30 mouse cellular contexts compared by ENCODE assay signal in the genomic region with DNA sequence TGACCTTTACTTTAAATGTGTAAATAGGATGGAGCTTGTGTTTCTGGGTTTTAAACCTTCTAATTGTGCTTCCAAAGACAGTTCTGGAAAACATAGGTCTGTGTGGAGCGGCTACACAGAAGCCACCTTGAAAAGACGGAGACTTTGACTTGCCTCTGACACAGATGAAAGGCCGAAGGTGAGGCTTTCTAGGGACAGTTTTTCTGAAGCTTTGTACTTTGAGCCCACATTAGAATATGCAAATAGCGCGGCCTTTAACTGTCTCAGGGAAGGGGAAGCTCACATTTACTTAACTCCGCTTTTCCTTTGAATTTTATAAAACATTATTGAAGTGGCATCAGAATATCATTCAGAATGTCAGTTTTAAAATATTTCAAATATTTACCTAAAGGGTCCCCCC.
DNase-seq lines count a peak whose midpoint lies in the region; ATAC-seq and TF ChIP-seq lines count a peak whose summit lies in the region.
"Had no signal": no experiment of that assay in that cellular context is flagged by ENCODE, and none has a peak within 500 bp of the region (broad histone marks: within the 10 kb centered on the region; RNA-seq: fewer than 3 reads in every experiment).

No protein-coding gene starts in this region.

- H3K4me1 ChIP-seq in kidney, adult 2 months (ENCODE audit: control insufficient read depth, insufficient read depth, low read length): peaks cover 4% of the 10 kb centered on the region
- 0 out of 4 replicates have a peak, but pooled peaks cover 0 to 5% of the 10 kb centered on the region in 2 experiments for H3K4me1 ChIP-seq in liver, embryonic 14.5 days (replicated peaks; ENCODE audit: control insufficient read depth in 2 of 2, insufficient read depth in 2 of 2, low read length in 1 of 2)
- no peaks in the 10 kb centered on the region for H3K4me1 ChIP-seq in liver, embryonic 12.5 days
- no peaks in the 10 kb centered on the region for H3K4me1 ChIP-seq in intestine, postnatal 0 days (replicated peaks; ENCODE audit: control insufficient read depth, insufficient read depth, low read length)

- no peaks in the 10 kb centered on the region for H3K36me3 ChIP-seq in kidney, adult 2 months (ENCODE audit: control insufficient read depth, insufficient read depth, low read length)
- no peaks in the 10 kb centered on the region for H3K36me3 ChIP-seq in liver, embryonic 14.5 days (replicated peaks; ENCODE audit: control insufficient read depth, insufficient read depth, low read depth)
- no peaks in the 10 kb centered on the region for H3K36me3 ChIP-seq in liver, embryonic 12.5 days
- H3K36me3 ChIP-seq in intestine, postnatal 0 days (ENCODE audit: control insufficient read depth, insufficient read depth): no peaks in the 10 kb centered on the region
- H3K36me3 ChIP-seq: forebrain, embryonic 12.5 days; heart, embryonic 12.5 days; hindbrain, embryonic 13.5 days; midbrain, embryonic 10.5 days; neural tube, embryonic 12.5 days had no signal

- ATAC-seq in liver, embryonic 14.5 days (ENCODE audit: insufficient read depth): no peak
- no peak for ATAC-seq in liver, embryonic 12.5 days
- ATAC-seq in intestine, postnatal 0 days: peak; percentile 59; the same call in 1 of the 2 replicates
- ATAC-seq: forebrain, postnatal 0 days; Patski had no signal

- no peak overlapping the region for H3K9ac ChIP-seq in liver, embryonic 14.5 days (replicated peaks)
- H3K9ac ChIP-seq in liver, embryonic 12.5 days: no peak overlapping the region
- H3K9ac ChIP-seq in intestine, postnatal 0 days (ENCODE audit: low read depth, low read length): no peak overlapping the region
- H3K9ac ChIP-seq: forebrain, embryonic 12.5 days; forebrain, postnatal 0 days; heart, embryonic 12.5 days; hindbrain, embryonic 13.5 days; neural tube, embryonic 12.5 days had no signal

- DNase-seq in kidney, adult 2 months: peak; percentile 83
- DNase-seq in kidney, postnatal 10 days: no peak
- DNase-seq in liver, embryonic 14.5 days (ENCODE audit: low read depth in 3 of 3, low spot score in 3 of 3): peak in 2 of 3 experiments; percentile 4 to 13
- DNase-seq in yolk sac, embryonic 10.5 days (ENCODE audit: low spot score): peak; percentile 48
- no peak for DNase-seq in urinary bladder, postnatal 14 days (ENCODE audit: low spot score)
- DNase-seq in right cerebral cortex, postnatal 14 days: no peak
- DNase-seq: adrenal gland, postnatal 36 days; cerebellum, adult 2 months; cerebellum, postnatal 14 days; forebrain, postnatal 0 days; heart, adult 2 months; heart, postnatal 4 days; layer of hippocampus, adult 9-11 months; liver; lung, adult 18-20 months; lung, postnatal 10 days; right cerebral cortex, adult 18-20 months; right cerebral cortex, postnatal 4 days; thymus, adult 2 months; thymus, postnatal 36 days had no signal

- no peaks in the 10 kb centered on the region for H3K9me3 ChIP-seq in liver, embryonic 14.5 days (ENCODE audit: control insufficient read depth, low read length)
- H3K9me3 ChIP-seq in liver, embryonic 12.5 days (replicated peaks): no peaks in the 10 kb centered on the region
- H3K9me3 ChIP-seq in intestine, postnatal 0 days (ENCODE audit: control insufficient read depth): no peaks in the 10 kb centered on the region
- H3K9me3 ChIP-seq: forebrain, embryonic 12.5 days; heart, embryonic 12.5 days; hindbrain, embryonic 13.5 days; midbrain, embryonic 10.5 days; neural tube, embryonic 12.5 days had no signal

- no peak for TF ChIP-seq CTCF in kidney, adult 2 months (conservative IDR thresholded peaks at IDR 0.05; ENCODE audit: insufficient read depth, insufficient read length, low read depth, low read length)
- no peak for TF ChIP-seq CTCF in liver, embryonic 14.5 days (IDR thresholded peaks at IDR 0.05; ENCODE audit: low read depth)
- TF ChIP-seq CTCF in intestine, postnatal 0 days (IDR thresholded peaks at IDR 0.05; ENCODE audit: low read depth): no peak

- H3K4me2 ChIP-seq in liver, embryonic 14.5 days (ENCODE audit: low read depth): no peak overlapping the region
- H3K4me2 ChIP-seq in liver, embryonic 12.5 days: no peak overlapping the region
- H3K4me2 ChIP-seq in intestine, postnatal 0 days (replicated peaks; ENCODE audit: low read depth): no peak overlapping the region
- H3K4me2 ChIP-seq: forebrain, embryonic 12.5 days; heart, embryonic 12.5 days; hindbrain, embryonic 13.5 days; neural tube, embryonic 12.5 days had no signal

- H3K4me3 ChIP-seq in kidney, adult 2 months (ENCODE audit: insufficient read depth, low read depth, low read length): no peak overlapping the region
- no peak overlapping the region for H3K4me3 ChIP-seq in liver, embryonic 14.5 days (ENCODE audit: insufficient read depth in 1 of 2, low read depth in 2 of 2, low read length in 2 of 2)
- no peak overlapping the region for H3K4me3 ChIP-seq in liver, embryonic 12.5 days
- H3K4me3 ChIP-seq in intestine, postnatal 0 days (ENCODE audit: low read depth, low read length): no peak overlapping the region
- H3K4me3 ChIP-seq: erythroblast, embryonic 14.5 days; forebrain, embryonic 12.5 days; heart, adult 2 months; heart, embryonic 12.5 days; hindbrain, embryonic 13.5 days; midbrain, embryonic 10.5 days; myocyte; neural tube, embryonic 12.5 days had no signal

- no peak overlapping the region for H3K27ac ChIP-seq in kidney, adult 2 months (ENCODE audit: insufficient read depth, low read depth, low read length)
- no peak overlapping the region for H3K27ac ChIP-seq in liver, embryonic 14.5 days
- H3K27ac ChIP-seq in liver, embryonic 12.5 days: no peak overlapping the region
- no peak overlapping the region for H3K27ac ChIP-seq in intestine, postnatal 0 days (ENCODE audit: low read depth, low read length)
- H3K27ac ChIP-seq: forebrain, embryonic 12.5 days; heart, adult 2 months; hindbrain, embryonic 13.5 days; neural tube, embryonic 12.5 days had no signal

- TF ChIP-seq POLR2A in kidney, adult 2 months (IDR thresholded peaks at IDR 0.05; ENCODE audit: low read depth, low read length): no peak

- WGBS in kidney, adult 2 months: 69% methylated on average over 6 of the region's 6 CpGs
- 67% methylated on average over 6 of the region's 6 CpGs for WGBS in liver, embryonic 14.5 days (ENCODE audit: insufficient replicate concordance)
- 63% methylated on average over 6 of the region's 6 CpGs for WGBS in liver, embryonic 12.5 days (ENCODE audit: insufficient replicate concordance)
- WGBS in intestine, postnatal 0 days: 51% methylated on average over 6 of the region's 6 CpGs

- H3K27me3 ChIP-seq in kidney, adult 2 months (replicated peaks; ENCODE audit: control insufficient read depth, insufficient read depth, low read length): no peaks in the 10 kb centered on the region
- H3K27me3 ChIP-seq in liver, embryonic 14.5 days (ENCODE audit: control insufficient read depth, insufficient read depth, low read length): no peaks in the 10 kb centered on the region
- no peaks in the 10 kb centered on the region for H3K27me3 ChIP-seq in liver, embryonic 12.5 days (replicated peaks)
- no peaks in the 10 kb centered on the region for H3K27me3 ChIP-seq in intestine, postnatal 0 days (replicated peaks; ENCODE audit: control insufficient read depth, insufficient read depth, low read length)
- H3K27me3 ChIP-seq: neural tube, embryonic 12.5 days; Patski had no signal

- TF ChIP-seq EP300 in liver, embryonic 14.5 days (IDR thresholded peaks at IDR 0.05; ENCODE audit: low read depth): no peak

Comparison
In these comparisons a context has a peak if more than half of its experiments do, and no peak if none do; other contexts are left out.
1. DNase-seq: peak in kidney, adult 2 months (single experiment), liver, embryonic 14.5 days (2 of 3) and yolk sac, embryonic 10.5 days (single experiment); none in kidney, postnatal 10 days (single experiment), urinary bladder, postnatal 14 days (single experiment) and right cerebral cortex, postnatal 14 days (single experiment).